Mouse (Mus musculus) left cerebral cortex, postnatal 4 days (tissue): Measurements from ENCODE around the gene Epc2. TPM values are rescaled to one million over a fixed set of nuclear protein-coding genes. Genes with fewer than 3 reads are reported as not detected.
A peak's percentile ranks its signal among the peaks of the same experiment; 100 is the strongest.

ENCODE experiments used
- DNase-seq: peaks from one replicate; pipeline ENCODE4 v3.0.0-alpha.2; 2022
- intact Hi-C: fragments of 180-260 bp; cut with DNase I; formaldehyde crosslinking; loops from one replicate; pipeline ENCODE4 v1.15.1; 2025
- total RNA-seq, 2 experiments: library from RNA; stranded (reverse); gene quantifications; 2 replicates each; pipeline ENCODE4 v1.2.3; 2021

The Epc2 gene
- 10 to 100 TPM; 56.2 to 61.7 TPM for total RNA-seq

GRCm38 (mm10) chr2:49450931-49451636 is at the start of gene Epc2:
TSS of gene Epc2 (plus strand) at chr2:49451486.
- intact Hi-C loops: loop anchor here (2.0 to 5.0 kb wide), 2 partner anchors 170 to 281 kb away; no protein-coding TSS in a partner anchor
- peak; percentile 91 for DNase-seq

- intact Hi-C loops: no loop called here
Observed at GRCm38 (mm10) chr2:49405954-49406353, 45.3 kb upstream of the Epc2 start.

GRCm38 (mm10) chr2:49411685-49412084 is 39.6 kb upstream of the Epc2 start:
- no peak for DNase-seq
- intact Hi-C loops: no loop called here

More at GRCm38 (mm10) chr2:49405954-49406353, 45.3 kb upstream of the Epc2 start:
- no peak for DNase-seq

GRCm38 (mm10) chr2:49412576-49412975 is 38.7 kb upstream of the Epc2 start:
- DNase-seq: no peak

GRCm38 (mm10) chr2:49415868-49416267 is 35.4 kb upstream of the Epc2 start:
- no peak for DNase-seq
- intact Hi-C loops: no loop called here

More at GRCm38 (mm10) chr2:49412576-49412975, 38.7 kb upstream of the Epc2 start:
- intact Hi-C loops: no loop called here

- intact Hi-C loops: no loop called here
- DNase-seq: no peak
Observed at GRCm38 (mm10) chr2:49417018-49417604, 34.2 kb upstream of the Epc2 start.

- intact Hi-C loops: no loop called here
- no peak for DNase-seq
Observed at GRCm38 (mm10) chr2:49420396-49420795, 30.9 kb upstream of the Epc2 start.

- DNase-seq: no peak
- intact Hi-C loops: no loop called here
Observed at GRCm38 (mm10) chr2:49423857-49424256, 27.4 kb upstream of the Epc2 start.

- intact Hi-C loops: no loop called here
Observed at GRCm38 (mm10) chr2:49424788-49425187, 26.5 kb upstream of the Epc2 start.

GRCm38 (mm10) chr2:49426175-49426574 is 25.1 kb upstream of the Epc2 start:
- no peak for DNase-seq
- intact Hi-C loops: no loop called here

More at GRCm38 (mm10) chr2:49424788-49425187, 26.5 kb upstream of the Epc2 start:
- DNase-seq: no peak

GRCm38 (mm10) chr2:49431015-49431414 is 20.3 kb upstream of the Epc2 start:
- no peak for DNase-seq
- intact Hi-C loops: no loop called here

- no peak for DNase-seq
- intact Hi-C loops: no loop called here
Observed at GRCm38 (mm10) chr2:49433211-49433610, 18.1 kb upstream of the Epc2 start.

- no peak for DNase-seq
- intact Hi-C loops: no loop called here
Observed at GRCm38 (mm10) chr2:49446238-49446637, 5.0 kb upstream of the Epc2 start.

GRCm38 (mm10) chr2:49447586-49448475 is 3.5 kb upstream of the Epc2 start:
- intact Hi-C loops: no loop called here

GRCm38 (mm10) chr2:49450467-49450866 is 819 bp upstream of the Epc2 start:
- intact Hi-C loops: loop anchor here (2.0 to 5.0 kb wide), 2 partner anchors 170 to 282 kb away; no protein-coding TSS in a partner anchor
- no peak for DNase-seq

More at GRCm38 (mm10) chr2:49447586-49448475, 3.5 kb upstream of the Epc2 start:
- DNase-seq: peak; percentile 15

GRCm38 (mm10) chr2:49451637-49452211 is 438 bp downstream of the Epc2 start:
- intact Hi-C loops: loop anchor here (2.0 to 5.0 kb wide), 2 partner anchors 169 to 281 kb away; no protein-coding TSS in a partner anchor
- DNase-seq: peak; percentile 94

GRCm38 (mm10) chr2:49452451-49453081 is 1.3 kb downstream of the Epc2 start:
- DNase-seq: peak; percentile 39
- intact Hi-C loops: loop anchor here (5.0 kb wide), 1 partner anchor 280 kb away; no protein-coding TSS in a partner anchor

GRCm38 (mm10) chr2:49457797-49458196 is 6.5 kb downstream of the Epc2 start:
- intact Hi-C loops: no loop called here
- no peak for DNase-seq

GRCm38 (mm10) chr2:49465672-49466222 is 14.5 kb downstream of the Epc2 start:
- intact Hi-C loops: no loop called here
- DNase-seq: no peak

GRCm38 (mm10) chr2:49467038-49467437 is 15.8 kb downstream of the Epc2 start:
- no peak for DNase-seq
- intact Hi-C loops: no loop called here
